Mouse (Mus musculus): ENCODE data around the gene Pomp. TPM values are rescaled to one million over a fixed set of nuclear protein-coding genes. Genes with fewer than 3 reads are reported as not detected.

The Pomp gene
- total and polyA plus RNA-seq, 2 experiments from 2014 or later: 287 to 545 TPM

DNA sequence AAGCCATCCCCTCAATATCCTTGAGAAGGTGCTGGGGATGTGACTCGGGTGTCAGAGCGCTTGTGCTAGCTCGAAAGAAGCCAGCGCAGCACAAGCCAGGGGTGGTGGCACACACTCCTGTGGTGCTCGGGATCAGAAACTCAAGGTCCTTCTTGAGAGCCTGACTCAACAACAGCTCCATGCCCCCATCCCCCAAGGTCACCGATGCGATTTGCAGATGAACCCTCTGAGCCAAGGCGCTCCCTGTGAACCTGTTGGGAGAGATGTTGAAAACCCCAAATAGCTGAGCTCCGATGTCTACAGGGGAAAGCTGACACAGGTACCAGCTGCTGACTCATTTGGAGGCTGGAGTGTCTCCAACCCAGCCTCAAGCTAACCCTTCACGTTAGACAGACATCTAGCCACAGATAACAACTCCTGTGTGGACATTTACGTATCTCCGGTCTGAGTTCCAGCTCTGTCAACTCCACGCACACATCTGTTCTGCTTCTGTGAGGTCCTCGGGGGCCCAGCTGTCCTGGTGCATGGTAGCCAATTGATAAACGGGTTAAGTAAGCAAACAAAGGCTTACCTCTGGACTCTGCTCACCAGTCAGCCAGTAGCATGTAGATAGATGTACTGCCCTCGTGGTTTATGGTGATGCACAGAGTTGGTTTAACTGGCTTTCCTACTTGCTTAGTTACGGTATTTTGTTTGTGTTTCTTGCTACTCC lies 19.9 kb downstream of the Pomp start:
- WGBS: 95% methylated on average over 17 of the region's 17 CpGs
- H3K4me1 ChIP-seq (ENCODE audit: insufficient read depth, low read length): no peaks in the 10 kb centered on the region
- H3K9ac ChIP-seq (replicated peaks; ENCODE audit: low read length, poor library complexity, severe bottlenecking): no peak overlapping the region
- no peak overlapping the region for H3K4me3 ChIP-seq (ENCODE audit: low read depth, low read length)
- DNase-seq (ENCODE audit: low spot score) (no peak), ATAC-seq (ENCODE audit: low FRiP score) (no peak)
- H3K36me3 ChIP-seq (ENCODE audit: insufficient read depth, low read length): peaks cover 39% of the 10 kb centered on the region
- TF ChIP-seq CTCF (IDR thresholded peaks at IDR 0.05): no peak
- no peak overlapping the region for H3K4me2 ChIP-seq (ENCODE audit: low read depth, low read length, poor library complexity, severe bottlenecking)
- no peak overlapping the region for H3K27ac ChIP-seq (ENCODE audit: low read depth, low read length)
- H3K9me3 ChIP-seq (ENCODE audit: low read length): no peaks in the 10 kb centered on the region
- H3K27me3 ChIP-seq (ENCODE audit: insufficient read depth, low read length): no peaks in the 10 kb centered on the region

DNA sequence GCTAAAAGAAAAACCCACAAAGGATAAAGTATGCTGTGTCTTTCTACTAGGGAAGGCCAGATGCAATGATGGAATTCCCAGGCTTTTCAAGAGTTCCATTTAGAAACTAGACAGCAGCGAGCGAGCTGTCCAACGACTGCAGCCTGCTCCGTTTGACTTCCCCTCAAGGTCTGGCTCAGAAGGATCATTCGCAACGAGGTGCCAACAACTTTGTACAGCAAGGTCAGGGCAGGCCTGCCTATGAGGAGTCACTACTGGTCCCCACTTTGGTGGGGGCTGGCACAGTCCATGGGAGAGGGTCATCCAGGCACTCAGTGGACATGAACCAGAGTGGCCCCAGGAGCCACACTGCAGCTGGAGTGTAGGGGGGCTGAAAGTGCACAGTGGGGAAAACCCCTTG lies 23.3 kb downstream of the Pomp start:
- 93% methylated on average over 6 of the region's 6 CpGs for WGBS
- H3K4me2 ChIP-seq (ENCODE audit: low read depth, low read length, poor library complexity, severe bottlenecking): no peak overlapping the region
- DNase-seq (ENCODE audit: low spot score) (no peak), ATAC-seq (ENCODE audit: low FRiP score) (no peak)
- peaks cover 16% of the 10 kb centered on the region for H3K36me3 ChIP-seq (ENCODE audit: insufficient read depth, low read length)
- H3K27ac ChIP-seq (ENCODE audit: low read depth, low read length): no peak overlapping the region
- H3K4me1 ChIP-seq (ENCODE audit: insufficient read depth, low read length): no peaks in the 10 kb centered on the region
- H3K9ac ChIP-seq (replicated peaks; ENCODE audit: low read length, poor library complexity, severe bottlenecking): no peak overlapping the region
- H3K27me3 ChIP-seq (ENCODE audit: insufficient read depth, low read length): no peaks in the 10 kb centered on the region
- TF ChIP-seq CTCF (IDR thresholded peaks at IDR 0.05): no peak
- no peaks in the 10 kb centered on the region for H3K9me3 ChIP-seq (ENCODE audit: low read length)
- no peak overlapping the region for H3K4me3 ChIP-seq (ENCODE audit: low read depth, low read length)

DNA sequence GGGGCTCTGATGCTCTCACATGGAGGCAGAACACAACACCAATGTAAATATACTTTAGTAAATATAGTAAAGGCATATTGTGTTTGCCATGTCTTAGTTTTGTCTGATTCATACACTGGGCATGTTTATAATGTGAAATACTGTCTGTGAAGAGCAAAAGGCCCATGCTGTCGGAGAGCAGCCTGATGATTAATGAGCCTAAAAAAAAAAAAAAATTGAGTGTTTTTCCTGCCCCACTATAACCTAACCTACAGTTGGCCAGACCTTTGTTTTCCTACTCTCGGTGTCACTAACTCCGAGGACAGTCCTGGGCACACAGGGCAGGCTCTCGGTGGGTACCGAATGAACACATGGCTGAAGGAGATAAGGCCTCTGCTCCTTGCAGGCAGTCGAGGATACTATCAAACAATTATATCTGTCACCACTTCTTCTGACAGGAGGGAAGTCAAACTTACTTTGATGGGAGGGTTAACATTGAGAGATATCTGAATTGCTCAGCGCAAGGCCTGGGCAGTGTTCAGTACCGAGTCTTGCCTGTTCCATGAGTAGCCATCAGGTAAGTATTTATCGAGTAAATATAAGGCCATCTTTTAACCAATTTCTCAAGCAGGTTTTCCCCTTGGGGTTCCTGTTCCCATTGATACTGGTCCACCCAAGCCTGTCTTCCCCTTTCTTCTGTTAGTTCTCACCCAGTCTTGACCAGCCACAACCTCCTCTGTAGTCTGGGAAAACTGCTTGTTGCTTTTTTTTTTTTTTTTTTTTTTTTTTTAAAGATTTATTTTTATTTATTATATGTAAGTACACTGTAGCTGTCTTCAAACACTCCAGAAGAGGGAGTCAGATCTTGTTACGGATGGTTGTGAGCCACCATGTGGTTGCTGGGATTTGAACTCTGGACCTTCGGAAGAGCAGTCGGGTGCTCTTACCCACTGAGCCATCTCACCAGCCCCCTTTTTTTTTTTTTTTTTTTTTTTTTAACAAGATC lies 28.3 kb downstream of the Pomp start:
- no peak overlapping the region for H3K27ac ChIP-seq (ENCODE audit: low read depth, low read length)
- no peaks in the 10 kb centered on the region for H3K27me3 ChIP-seq (ENCODE audit: insufficient read depth, low read length)
- 91% methylated on average over 10 of the region's 12 CpGs for WGBS
- DNase-seq (ENCODE audit: low spot score) (no peak), ATAC-seq (ENCODE audit: low FRiP score) (no peak)
- TF ChIP-seq CTCF (IDR thresholded peaks at IDR 0.05): no peak
- H3K4me3 ChIP-seq (ENCODE audit: low read depth, low read length): no peak overlapping the region
- no peak overlapping the region for H3K9ac ChIP-seq (replicated peaks; ENCODE audit: low read length, poor library complexity, severe bottlenecking)
- H3K36me3 ChIP-seq (ENCODE audit: insufficient read depth, low read length): 0 out of 2 replicates have a peak, but pooled peaks cover 5% of the 10 kb centered on the region
- no peaks in the 10 kb centered on the region for H3K9me3 ChIP-seq (ENCODE audit: low read length)
- no peak overlapping the region for H3K4me2 ChIP-seq (ENCODE audit: low read depth, low read length, poor library complexity, severe bottlenecking)
- H3K4me1 ChIP-seq (ENCODE audit: insufficient read depth, low read length): no peaks in the 10 kb centered on the region

DNA sequence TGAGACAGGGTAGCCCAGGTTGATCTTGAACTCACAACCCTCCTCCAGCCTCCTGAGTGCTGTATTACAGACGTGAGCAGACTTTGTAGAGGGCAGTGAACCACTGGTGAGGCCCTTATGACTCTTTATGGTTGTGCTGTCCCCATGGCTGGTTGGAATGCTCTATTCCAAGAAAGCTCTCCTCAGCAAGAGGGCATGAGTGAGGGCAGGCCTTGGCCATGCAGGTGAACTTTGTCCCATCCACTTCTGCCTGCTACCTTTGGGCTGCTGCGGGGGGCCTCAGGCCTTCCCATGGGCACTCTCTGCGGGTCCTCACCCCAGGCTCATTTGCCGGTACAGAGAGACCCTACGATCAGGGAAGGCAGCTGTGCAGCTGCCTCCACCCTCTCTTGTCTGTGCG lies 32.5 kb downstream of the Pomp start:
- WGBS: 38% methylated on average over 6 of the region's 6 CpGs
- ATAC-seq (ENCODE audit: low FRiP score) (no peak), DNase-seq (ENCODE audit: low spot score) (no peak)
- Histone ChIP-seq H3K4me2 (ENCODE audit: low read depth, low read length, poor library complexity, severe bottlenecking) (no peak overlapping the region), H3K27ac (ENCODE audit: low read depth, low read length) (no peak overlapping the region), H3K4me1 (ENCODE audit: insufficient read depth, low read length) (no peaks in the 10 kb centered on the region), H3K27me3 (ENCODE audit: insufficient read depth, low read length) (no peaks in the 10 kb centered on the region), H3K4me3 (ENCODE audit: low read depth, low read length) (no peak overlapping the region), H3K9me3 (ENCODE audit: low read length) (no peaks in the 10 kb centered on the region), H3K9ac (replicated peaks; ENCODE audit: low read length, poor library complexity, severe bottlenecking) (no peak overlapping the region), H3K36me3 (ENCODE audit: insufficient read depth, low read length) (no peaks in the 10 kb centered on the region)
- no peak for TF ChIP-seq CTCF (IDR thresholded peaks at IDR 0.05)

DNA sequence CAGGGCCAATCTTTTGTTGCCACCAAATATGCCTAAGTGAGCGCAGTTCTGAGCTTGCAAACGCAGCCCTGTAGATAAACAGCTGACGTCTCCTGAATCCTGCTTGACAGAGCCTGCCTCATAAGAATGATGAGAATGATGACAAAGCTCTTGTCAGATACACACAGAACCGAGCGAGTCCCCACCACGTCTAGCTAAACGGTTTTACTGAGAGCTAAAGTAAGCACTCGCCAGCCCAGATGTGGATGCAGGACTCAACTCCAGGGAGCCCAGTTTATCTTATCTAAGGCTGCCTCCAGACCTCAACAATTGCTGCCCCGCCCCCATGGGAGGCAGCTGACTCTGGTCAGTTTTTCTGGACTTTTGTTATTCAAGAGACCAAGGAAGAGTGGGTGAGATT lies 32.9 kb downstream of the Pomp start:
- no peak for TF ChIP-seq CTCF (IDR thresholded peaks at IDR 0.05)
- Histone ChIP-seq H3K27ac (ENCODE audit: low read depth, low read length) (no peak overlapping the region), H3K4me2 (ENCODE audit: low read depth, low read length, poor library complexity, severe bottlenecking) (no peak overlapping the region), H3K9me3 (ENCODE audit: low read length) (no peaks in the 10 kb centered on the region), H3K36me3 (ENCODE audit: insufficient read depth, low read length) (no peaks in the 10 kb centered on the region), H3K4me3 (ENCODE audit: low read depth, low read length) (no peak overlapping the region), H3K9ac (replicated peaks; ENCODE audit: low read length, poor library complexity, severe bottlenecking) (no peak overlapping the region), H3K4me1 (ENCODE audit: insufficient read depth, low read length) (no peaks in the 10 kb centered on the region), H3K27me3 (ENCODE audit: insufficient read depth, low read length) (no peaks in the 10 kb centered on the region)
- DNase-seq (ENCODE audit: low spot score): no peak
- 24% methylated on average over 9 of the region's 9 CpGs for WGBS
- no peak for ATAC-seq (ENCODE audit: low FRiP score)
